Mouse (Mus musculus) stomach, postnatal 0 days (tissue): ENCODE results near the gene Dusp3. TPM values are rescaled to one million over a fixed set of nuclear protein-coding genes. Genes with fewer than 3 reads are reported as not detected.

Experiments used
- ATAC-seq: fragments of 200-750 bp; cut with Nextera tagmentation; 2 replicates; pipeline ENCODE4 v1.8.0; 2017; ENCODE audit not compliant: low FRiP score, low TSS enrichment
- DNase-seq: peaks from one replicate; pipeline ENCODE4 v3.0.0-alpha.2; 2016; ENCODE audit warnings: low spot score
- H3K27ac ChIP-seq: fragments of 300-500 bp; sonication (generic); replicated peaks from 2 replicates; pipeline ENCODE4 v1.5.1; 2014; ENCODE audit warnings: mild to moderate bottlenecking, control low read depth
- H3K27me3 ChIP-seq: fragments of 300-500 bp; sonication (generic); 2 replicates; pipeline ENCODE4 v1.6.1; 2014; ENCODE audit warnings: low read length; ENCODE audit not compliant: control insufficient read depth, insufficient read depth
- H3K36me3 ChIP-seq: fragments of 300-500 bp; sonication (generic); 2 replicates; pipeline ENCODE4 v1.6.1; 2014; ENCODE audit warnings: low read length, mixed read lengths; ENCODE audit not compliant: control insufficient read depth, insufficient read depth
- H3K4me1 ChIP-seq: fragments of 300-500 bp; sonication (generic); replicated peaks from 2 replicates; pipeline ENCODE4 v1.6.1; 2014; ENCODE audit warnings: antibody characterized with exemption; ENCODE audit not compliant: control insufficient read depth, insufficient read depth
- H3K4me2 ChIP-seq: fragments of 300-500 bp; sonication (generic); replicated peaks from 2 replicates; pipeline ENCODE4 v1.6.1; 2014; ENCODE audit warnings: low read depth, mild to moderate bottlenecking, control low read depth, moderate library complexity
- H3K4me3 ChIP-seq: fragments of 300-500 bp; sonication (generic); 2 replicates; pipeline ENCODE4 v1.5.1; 2014; ENCODE audit warnings: low read depth, low read length, control low read depth
- H3K9ac ChIP-seq: fragments of 300-500 bp; sonication (generic); 2 replicates; pipeline ENCODE4 v1.6.1; 2014; ENCODE audit warnings: mild to moderate bottlenecking, low read length, control low read depth, mixed read lengths
- H3K9me3 ChIP-seq: fragments of 300-500 bp; sonication (generic); 2 replicates; pipeline ENCODE4 v1.6.1; 2016; ENCODE audit warnings: low read length; ENCODE audit not compliant: control insufficient read depth
- CTCF ChIP-seq: IDR thresholded peaks from 2 replicates; pipeline ENCODE4 v1.5.1; 2016; ENCODE audit warnings: antibody characterized with exemption, low read depth, mild to moderate bottlenecking, moderate library complexity
- EP300 ChIP-seq: optimal IDR thresholded peaks from 2 replicates; pipeline ENCODE3; 2016; ENCODE audit warnings: antibody characterized with exemption
- WGBS: fragments of 180-500 bp; shearing (Covaris S2); extraction: QIAGEN DNeasy Blood & Tissue Kit; methylation state at CpG from one replicate; pipeline ENCODE4 v1.1.7; 2014; 5-methylcytosine and 5-hydroxymethylcytosine counted together
- polyA plus RNA-seq: library from polyadenylated mRNA; unstranded; fragments of >200 nt; fragmentation: Nextera tagmentation; extraction: Ambion mirVana; gene quantifications from 2 replicates; pipeline ENCODE4 v1.2.1, GENCODE M21; 2015

Gene Dusp3
- polyA plus RNA-seq, 1 experiment from 2014 or later: 22.8 TPM

DNA sequence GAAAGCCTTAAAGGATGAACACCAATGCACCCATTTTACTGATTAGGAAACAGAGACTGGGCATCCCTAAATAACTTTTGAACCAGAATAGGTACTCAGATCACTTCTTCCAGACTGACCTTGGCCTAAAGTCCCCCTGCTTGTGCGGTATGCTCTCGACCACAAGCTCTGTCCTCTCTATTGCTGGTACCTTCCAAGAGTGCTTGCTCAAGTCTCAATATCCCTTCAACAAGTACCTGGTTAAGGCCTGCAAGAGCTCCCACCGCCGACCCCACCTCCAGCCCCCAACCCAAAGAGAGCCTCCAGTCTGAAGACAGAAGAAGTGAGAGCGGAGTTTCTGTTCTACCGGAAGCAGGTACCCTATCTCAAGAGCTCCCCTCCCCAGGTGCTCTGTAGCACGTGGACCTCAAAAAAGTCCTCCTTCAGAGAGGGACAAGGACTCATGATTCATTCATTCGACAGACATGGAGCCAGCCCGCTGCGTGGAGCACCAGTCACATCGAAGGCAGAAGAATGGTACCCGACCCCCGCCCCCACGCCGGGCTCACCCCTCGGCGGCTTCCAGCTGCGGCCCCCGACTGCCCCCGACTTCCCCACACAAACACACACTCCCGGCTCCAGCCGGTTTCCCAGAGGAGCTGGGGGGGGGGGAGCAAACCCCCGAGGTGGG is 39.3 kb upstream of the Dusp3 start:
- whole genome bisulfite sequencing: 8% methylated on average over 23 of the region's 23 CpGs
- no peaks in the 10 kb centered on the region for H3K4me1 ChIP-seq
- no peaks in the 10 kb centered on the region for H3K9me3 ChIP-seq
- peak overlapping the region; percentile 66 for H3K9ac ChIP-seq
- H3K27ac ChIP-seq: 0 out of 2 replicates have a peak overlapping the region, but pooled peaks have one; percentile 8
- TF ChIP-seq CTCF (no peak), EP300 (no peak)
- DNase-seq (no peak), ATAC-seq (no peak)
- H3K36me3 ChIP-seq: no peaks in the 10 kb centered on the region
- H3K4me2 ChIP-seq: peak overlapping the region; percentile 90
- peak overlapping the region; percentile 60 for H3K4me3 ChIP-seq
- H3K27me3 ChIP-seq: no peaks in the 10 kb centered on the region

DNA sequence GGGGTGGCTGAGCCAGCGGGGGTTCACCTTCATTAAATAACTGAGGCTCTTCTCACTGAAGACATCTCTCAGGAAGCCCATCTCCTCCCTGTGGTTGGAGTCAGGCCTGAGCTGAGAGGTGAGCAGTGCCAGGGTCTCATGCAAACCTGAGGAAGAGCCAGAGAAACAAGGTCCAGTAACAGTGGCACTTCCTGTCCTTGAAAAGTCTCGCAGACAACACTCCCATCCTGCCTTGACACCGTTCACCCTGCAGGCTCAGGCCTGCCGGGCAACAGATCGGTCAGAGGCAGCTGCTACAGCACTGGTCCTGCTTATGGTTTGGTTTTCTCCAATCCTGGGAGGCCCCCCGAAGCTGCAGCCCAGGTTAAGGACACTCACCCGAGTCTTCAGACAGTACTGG is 38.5 kb upstream of the Dusp3 start:
- no peak overlapping the region for H3K9ac ChIP-seq
- ATAC-seq: no peak
- H3K4me1 ChIP-seq: no peaks in the 10 kb centered on the region
- no peak for TF ChIP-seq EP300
- no peak for TF ChIP-seq CTCF
- DNase-seq: no peak
- 70% methylated on average over 7 of the region's 7 CpGs for WGBS
- H3K27me3 ChIP-seq: no peaks in the 10 kb centered on the region
- no peak overlapping the region for H3K4me2 ChIP-seq
- H3K9me3 ChIP-seq: no peaks in the 10 kb centered on the region
- H3K4me3 ChIP-seq: no peak overlapping the region
- H3K36me3 ChIP-seq: no peaks in the 10 kb centered on the region
- H3K27ac ChIP-seq: no peak overlapping the region

DNA sequence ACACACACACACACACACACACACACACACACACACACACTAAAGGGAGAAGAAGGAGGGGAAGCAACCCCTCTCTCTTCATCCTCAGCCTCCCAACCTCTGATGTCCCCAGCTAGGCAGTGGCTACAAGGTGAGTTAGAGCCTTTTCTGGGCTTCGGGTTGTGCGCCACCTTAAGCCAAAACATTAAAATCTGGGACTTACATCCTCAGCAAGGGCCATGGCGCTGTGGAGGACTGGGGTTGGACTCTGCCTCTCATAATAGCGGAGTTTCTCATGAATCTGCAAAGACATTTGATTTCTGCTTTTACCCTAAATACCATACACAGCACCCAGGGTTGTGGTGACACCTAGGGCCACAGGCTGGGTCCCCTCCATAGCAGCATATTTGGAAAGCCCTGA is 38.1 kb upstream of the Dusp3 start:
- TF ChIP-seq CTCF (no peak), EP300 (no peak)
- ATAC-seq: no peak
- H3K4me3 ChIP-seq: no peak overlapping the region
- H3K9ac ChIP-seq: no peak overlapping the region
- no peaks in the 10 kb centered on the region for H3K36me3 ChIP-seq
- no peaks in the 10 kb centered on the region for H3K9me3 ChIP-seq
- no peak for DNase-seq
- no peak overlapping the region for H3K27ac ChIP-seq
- no peaks in the 10 kb centered on the region for H3K4me1 ChIP-seq
- H3K27me3 ChIP-seq: no peaks in the 10 kb centered on the region
- 86% methylated on average over 4 of the region's 4 CpGs for WGBS
- no peak overlapping the region for H3K4me2 ChIP-seq

DNA sequence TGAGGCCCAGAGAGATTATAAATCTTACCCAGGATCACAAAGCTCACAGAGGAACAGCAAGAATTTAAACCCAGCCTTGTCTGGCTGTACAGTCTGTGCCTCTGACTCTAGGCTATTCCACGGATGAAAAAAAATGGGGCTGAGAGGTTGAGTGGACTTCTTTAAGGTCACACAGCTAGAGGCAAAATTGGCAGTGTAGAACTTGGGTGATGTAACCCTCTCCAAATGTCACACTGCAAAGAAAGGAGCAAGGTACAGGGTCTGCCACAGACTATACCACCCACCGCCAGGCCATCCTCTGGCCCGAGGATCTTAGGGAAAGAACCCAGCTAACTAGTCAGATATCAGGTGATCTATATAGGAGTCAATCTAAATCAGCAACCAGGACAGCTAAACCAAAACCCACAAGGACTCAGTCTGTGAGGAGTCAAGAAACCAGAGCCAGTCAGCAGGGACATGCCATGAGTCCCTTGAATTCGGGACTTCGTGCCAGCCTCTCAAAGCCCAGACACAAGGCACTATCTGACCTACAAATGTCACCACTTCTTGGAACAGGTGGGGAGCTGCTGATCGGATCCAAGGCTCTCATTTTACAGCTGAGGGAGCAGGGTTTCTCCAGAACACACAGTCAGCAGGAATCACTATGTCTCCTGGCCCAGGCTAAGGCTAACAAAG is 37.4 kb upstream of the Dusp3 start:
- H3K36me3 ChIP-seq: no peaks in the 10 kb centered on the region
- no peak for DNase-seq
- H3K27me3 ChIP-seq: no peaks in the 10 kb centered on the region
- TF ChIP-seq CTCF (no peak), EP300 (no peak)
- no peak overlapping the region for H3K27ac ChIP-seq
- H3K4me3 ChIP-seq: no peak overlapping the region
- H3K4me2 ChIP-seq: no peak overlapping the region
- WGBS: 84% methylated on average over 6 of the region's 6 CpGs
- ATAC-seq: no peak
- no peak overlapping the region for H3K9ac ChIP-seq
- H3K9me3 ChIP-seq: no peaks in the 10 kb centered on the region
- no peaks in the 10 kb centered on the region for H3K4me1 ChIP-seq

DNA sequence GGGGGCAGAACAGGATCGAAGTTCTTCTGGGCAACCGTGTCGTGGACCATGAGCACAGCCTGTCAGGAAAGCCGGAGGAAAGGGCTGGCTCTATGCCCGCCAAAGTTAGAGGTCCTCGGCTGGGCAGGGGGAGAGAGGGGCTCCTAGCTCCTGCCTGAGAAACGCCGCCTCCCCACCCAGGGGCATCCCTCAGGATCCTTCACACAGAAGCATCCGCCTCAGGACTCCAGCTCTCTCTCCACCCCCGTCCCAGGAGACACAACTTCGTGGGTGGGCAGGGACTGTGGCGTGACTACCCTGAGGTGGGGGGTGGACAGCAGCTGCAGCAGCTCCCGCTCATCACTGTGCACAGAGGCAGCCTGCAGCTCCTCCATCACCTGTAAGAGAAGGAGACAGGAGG is 36.6 kb upstream of the Dusp3 start:
- no peak overlapping the region for H3K9ac ChIP-seq
- H3K36me3 ChIP-seq: no peaks in the 10 kb centered on the region
- TF ChIP-seq EP300 (no peak), CTCF (no peak)
- 78% methylated on average over 13 of the region's 13 CpGs for WGBS
- no peak for ATAC-seq
- no peaks in the 10 kb centered on the region for H3K27me3 ChIP-seq
- H3K4me1 ChIP-seq: no peaks in the 10 kb centered on the region
- no peak overlapping the region for H3K27ac ChIP-seq
- H3K9me3 ChIP-seq: no peaks in the 10 kb centered on the region
- no peak overlapping the region for H3K4me3 ChIP-seq
- H3K4me2 ChIP-seq: no peak overlapping the region
- no peak for DNase-seq

DNA sequence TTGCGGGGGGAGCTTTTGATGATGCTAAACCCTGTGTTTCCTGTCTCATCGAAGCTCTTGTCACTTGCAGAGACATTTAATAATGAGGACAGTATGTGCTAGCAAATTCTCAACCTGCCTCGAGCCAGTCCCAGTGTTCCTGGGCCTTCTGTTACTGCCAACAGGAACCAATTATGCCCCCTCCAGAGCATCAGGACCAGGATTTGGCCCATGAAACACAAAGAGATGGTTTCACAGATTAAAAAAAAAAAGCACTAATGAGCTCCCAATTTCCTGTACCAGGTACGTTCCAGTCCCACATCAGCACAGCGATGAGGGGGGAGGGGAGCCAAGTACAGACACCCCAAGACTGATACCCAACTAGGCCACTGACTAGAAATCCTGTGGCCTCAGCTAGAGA is 34.4 kb upstream of the Dusp3 start:
- Histone ChIP-seq H3K27me3 (no peaks in the 10 kb centered on the region), H3K9me3 (no peaks in the 10 kb centered on the region), H3K4me1 (no peaks in the 10 kb centered on the region), H3K36me3 (no peaks in the 10 kb centered on the region), H3K4me2 (no peak overlapping the region), H3K27ac (no peak overlapping the region), H3K4me3 (no peak overlapping the region), H3K9ac (no peak overlapping the region)
- TF ChIP-seq CTCF (no peak), EP300 (no peak)
- no peak for DNase-seq
- no peak for ATAC-seq
- WGBS: 90% methylated on average over 5 of the region's 5 CpGs
